Mouse (Mus musculus) E14TG2a.4 (cell line): ENCODE results near the gene Phldb2.

Source experiments
- CTCF ChIP-seq: conservative IDR thresholded peaks from 2 replicates; pipeline ENCODE4 v1.5.1; 2014; ENCODE audit warnings: low read length
- POU5F1 ChIP-seq: IDR thresholded peaks from 2 replicates; pipeline ENCODE4 v1.6.1; 2014; ENCODE audit warnings: low read length, borderline replicate concordance

DNA sequence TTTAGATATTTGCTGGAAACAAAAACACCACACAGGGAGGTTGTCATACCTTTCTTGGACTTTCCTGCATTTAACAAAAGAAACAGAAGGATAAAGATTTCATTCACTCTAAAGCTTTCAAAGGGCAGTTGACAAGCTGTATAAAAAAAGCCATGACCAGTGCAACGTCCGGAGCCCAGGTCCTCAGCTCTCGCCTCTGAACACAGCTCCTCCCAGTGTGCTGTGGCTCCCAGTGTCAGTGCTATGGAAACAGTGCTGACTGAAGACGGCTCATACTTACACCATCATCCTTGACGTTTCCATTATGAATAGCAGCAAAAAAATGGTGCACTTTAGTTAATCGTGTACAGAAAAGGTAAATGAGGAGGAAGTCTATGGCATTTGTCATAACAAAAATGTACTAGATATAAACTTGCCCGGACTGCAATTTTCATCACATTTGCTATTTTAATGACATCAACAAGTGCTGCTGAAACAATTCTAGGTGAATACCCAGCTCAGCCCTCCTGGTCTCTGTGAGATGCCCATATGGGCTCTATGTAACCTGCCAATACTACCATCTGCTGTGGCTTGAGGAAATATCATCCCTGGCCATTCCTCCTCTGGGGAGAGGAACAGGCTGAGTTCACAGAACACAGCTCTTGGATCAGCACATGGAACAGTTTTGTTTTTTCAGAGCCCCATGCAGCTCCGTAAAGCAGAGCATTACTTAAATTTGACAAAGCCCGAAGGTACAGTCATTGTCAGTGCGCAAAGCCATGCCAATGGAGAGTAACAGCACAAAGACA lies 185.4 kb downstream of the Phldb2 start:
- TF ChIP-seq CTCF (no peak), POU5F1 (no peak)
